Mouse (Mus musculus) T-helper 1 cell (primary cell): ENCODE results near the gene Rab36.

Source experiments
- in situ Hi-C: fragments of 300-600 bp; cut with MboI, MseI; formaldehyde crosslinking; loops from one replicate; pipeline ENCODE4 v1.15.1; 2025; ENCODE audit warnings: high pct_unique_total_duplicates

Rab36 gene

DNA sequence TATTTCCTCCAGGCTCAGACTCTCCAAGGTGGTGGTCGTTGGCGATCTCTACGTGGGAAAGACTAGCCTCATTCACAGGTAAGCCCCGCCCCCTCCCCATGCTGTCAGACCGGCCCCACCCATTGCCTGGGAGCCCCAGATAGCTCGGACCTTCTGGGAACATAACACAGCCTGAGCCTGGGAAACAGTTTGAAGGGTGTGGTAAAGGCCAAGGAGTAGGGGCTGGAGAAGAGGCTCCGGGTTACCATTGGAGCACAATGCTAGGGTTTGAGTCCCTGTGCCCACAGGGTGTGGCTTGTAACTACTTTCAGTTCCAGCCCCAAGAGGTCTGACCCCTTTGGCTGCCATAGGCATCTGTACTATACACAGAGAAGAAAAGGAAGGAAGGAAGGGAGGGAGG lies 7.6 kb downstream of the Rab36 start:
- in situ Hi-C loops = no loop called here

DNA sequence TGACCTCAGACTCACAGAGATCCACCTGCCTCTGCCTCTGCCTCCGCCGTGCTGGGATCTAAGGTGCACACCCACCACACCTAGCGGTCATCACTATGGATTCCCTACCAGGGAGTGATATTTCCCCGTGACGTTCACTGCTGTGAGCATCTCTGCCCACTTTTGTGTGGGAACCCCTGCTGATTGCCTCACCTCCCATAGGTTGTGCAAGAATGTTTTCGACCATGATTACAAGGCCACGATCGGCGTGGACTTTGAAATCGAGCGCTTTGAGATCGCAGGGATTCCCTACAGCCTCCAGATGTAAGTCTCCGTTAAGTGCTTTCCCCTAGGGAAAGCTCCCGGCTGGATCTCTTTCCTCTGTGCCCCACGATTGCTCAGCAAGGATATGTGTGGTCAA lies 9.0 kb downstream of the Rab36 start:
- in situ Hi-C loops = no loop called here

DNA sequence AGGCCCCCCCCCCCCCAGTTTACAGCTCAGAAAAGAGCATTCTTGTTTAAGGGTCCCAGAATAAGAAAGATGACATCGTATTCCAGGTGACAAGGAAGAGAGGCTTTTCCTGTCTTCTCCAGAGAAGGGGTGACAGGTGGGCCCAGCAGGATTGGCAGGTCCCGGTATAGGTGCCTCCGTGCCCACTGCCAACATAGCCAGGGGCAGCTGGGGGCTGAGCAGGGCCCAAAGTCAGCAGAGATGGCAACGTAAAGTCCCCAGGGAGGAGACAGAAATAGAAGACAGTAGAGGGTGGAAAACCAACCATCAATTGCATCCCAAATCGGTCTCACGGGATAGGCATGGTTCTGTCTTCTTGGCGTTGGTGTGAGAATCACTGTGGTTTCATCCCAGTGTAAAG lies 11.9 kb downstream of the Rab36 start:
- in situ Hi-C loops = no loop called here

DNA sequence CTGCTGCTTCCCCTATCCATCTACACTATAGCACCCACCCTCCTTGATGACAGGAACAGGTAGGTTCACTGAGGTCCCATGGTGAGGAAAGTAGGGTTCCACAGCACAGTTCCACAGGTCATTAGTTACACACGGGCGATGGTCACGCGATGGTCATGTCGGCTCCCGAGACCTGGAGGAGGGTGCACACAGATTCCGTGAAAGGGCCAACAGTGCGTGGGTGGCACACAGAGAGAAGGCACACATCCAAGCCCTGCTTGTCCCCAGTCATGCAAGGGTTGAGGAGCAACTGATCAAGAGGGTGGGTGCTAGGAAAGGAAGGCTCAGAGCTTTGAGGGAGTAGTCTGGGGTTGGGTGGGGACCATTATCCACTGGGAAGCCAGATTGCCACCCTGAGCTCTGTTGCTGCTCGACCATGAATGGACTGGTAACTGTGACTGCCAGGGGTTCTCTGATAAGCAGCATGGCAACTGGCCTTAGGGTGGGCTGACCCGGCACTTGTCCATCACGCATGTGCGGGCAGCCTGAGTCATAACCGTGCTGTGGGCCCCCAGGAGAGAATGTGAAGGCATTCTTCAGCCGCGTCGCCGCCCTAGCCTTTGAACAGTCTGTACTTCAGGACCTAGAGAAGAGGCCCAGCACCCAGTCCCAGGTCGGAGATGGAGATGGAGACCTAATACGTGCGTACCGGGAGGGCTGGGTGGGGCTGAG lies 14.7 kb downstream of the Rab36 start:
- in situ Hi-C loops = no loop called here

DNA sequence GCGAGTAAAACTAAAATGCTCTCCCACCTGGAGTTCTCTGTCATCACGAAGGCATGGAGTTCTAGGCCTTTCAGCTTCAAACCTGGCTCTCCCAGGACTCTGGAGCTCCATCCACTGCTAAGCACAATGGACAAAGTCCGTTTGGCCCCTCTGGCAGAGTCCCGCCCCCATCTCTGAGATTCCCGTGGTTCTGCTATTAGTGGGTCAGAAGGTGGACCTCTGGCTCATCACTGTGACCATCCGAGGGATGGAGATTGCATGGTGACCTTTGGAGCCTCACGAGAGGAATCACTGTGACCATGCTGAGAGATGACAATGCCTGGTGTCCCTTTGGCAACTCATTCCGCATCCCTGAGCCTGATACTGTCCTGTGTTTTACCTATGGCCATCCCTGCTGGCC lies 16.0 kb downstream of the Rab36 start:
- in situ Hi-C loops = no loop called here

DNA sequence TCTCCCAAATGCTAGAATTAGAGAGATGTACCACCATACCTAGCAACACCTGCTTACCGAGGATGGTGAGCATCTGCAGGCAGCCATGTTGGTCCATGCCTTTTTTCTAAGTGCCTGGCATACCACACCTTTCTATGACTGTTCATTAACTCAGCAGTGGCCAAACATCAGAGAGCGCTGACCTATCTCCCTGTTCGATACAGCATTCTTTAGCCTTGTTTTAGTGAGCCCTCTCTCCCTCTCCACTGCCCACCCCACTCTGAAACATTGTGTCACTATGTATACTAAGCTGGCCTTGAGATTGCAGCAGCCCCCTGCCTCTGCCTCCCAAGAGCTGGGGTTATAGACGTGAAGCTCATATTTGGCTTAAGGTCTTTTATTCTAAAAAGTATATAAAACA lies 16.8 kb downstream of the Rab36 start:
- in situ Hi-C loops = no loop called here

DNA sequence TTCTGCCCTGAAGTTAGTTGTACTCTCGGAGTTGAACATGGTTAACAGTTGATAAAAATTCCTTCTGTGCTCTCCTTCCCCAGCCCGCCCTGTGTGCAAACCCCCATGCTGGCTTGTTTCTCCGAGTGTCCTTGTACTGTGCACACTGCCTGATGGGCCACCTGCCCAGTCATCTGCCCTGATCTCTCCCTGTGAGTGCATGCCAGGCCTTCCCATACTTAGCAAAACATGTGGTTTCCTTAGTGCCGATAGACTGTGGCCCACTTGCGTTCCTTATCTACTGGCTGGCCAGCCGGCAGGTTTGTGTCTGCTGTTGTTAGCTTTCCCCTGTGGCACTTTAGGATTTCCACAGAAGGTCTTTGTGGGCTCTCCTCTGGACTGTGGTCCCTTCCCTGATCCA lies 17.3 kb downstream of the Rab36 start:
- in situ Hi-C loops = no loop called here

DNA sequence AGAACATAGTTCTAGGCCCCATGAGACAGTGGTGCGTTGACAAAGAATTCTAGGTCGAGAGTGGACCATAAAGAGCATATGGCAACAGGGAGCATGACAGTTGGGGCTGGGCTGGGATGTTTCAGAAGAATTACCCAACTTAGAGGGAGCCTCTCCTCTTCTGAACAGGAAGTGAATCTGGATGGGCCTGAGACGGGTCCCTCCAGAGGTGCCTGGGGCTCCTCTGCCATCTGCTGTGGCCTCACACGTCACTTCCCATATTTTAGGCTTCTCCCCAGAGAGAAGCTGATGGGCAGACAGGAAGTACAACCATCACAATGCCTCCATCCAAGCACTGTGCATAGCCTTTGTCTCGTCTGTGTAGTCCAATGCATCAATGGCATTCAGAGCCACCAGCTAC lies 18.8 kb downstream of the Rab36 start:
- in situ Hi-C loops = loop anchor here (5.0 kb wide), 1 partner anchor 97 kb away; no protein-coding TSS in a partner anchor

DNA sequence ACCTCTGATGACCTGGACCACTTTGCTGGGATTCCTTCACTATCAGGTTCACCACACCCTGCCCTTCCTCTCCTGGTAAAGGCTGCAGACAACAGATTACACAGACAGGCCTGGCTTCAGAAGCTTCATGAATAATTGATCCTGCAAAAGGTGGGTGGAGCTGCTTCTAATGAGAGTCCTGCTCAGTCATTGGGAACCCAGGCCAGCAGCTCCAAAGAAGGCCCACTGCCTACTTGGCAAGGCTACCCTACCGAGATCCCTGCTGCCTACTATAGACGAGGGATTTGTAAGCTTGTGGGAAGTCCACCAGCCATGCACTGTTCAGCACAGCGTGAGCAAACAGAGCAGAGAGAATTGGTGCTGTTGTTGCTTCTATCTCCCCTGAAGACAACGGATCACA lies 19.4 kb downstream of the Rab36 start:
- in situ Hi-C loops = loop anchor here (5.0 kb wide), 1 partner anchor 96 kb away; no protein-coding TSS in a partner anchor

DNA sequence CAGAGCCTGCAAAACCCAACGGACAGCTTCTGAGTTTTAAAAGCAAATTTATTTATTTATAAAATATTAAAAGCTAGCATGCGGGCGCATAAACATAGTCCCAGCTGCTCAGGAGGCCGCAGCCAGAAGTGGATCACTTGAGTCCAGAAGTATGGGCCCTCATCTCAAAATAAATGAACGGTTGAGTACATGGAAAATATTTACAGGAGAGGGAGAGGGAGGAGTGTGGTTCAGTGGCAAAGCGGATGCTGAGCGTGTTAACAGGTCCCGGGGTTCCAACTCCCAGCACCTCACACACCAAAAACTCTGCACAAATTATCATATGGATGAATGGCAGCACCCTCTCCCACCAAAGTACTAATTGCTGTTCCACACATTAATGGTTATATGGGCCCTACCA lies 21.5 kb downstream of the Rab36 start:
- in situ Hi-C loops = loop anchor here (5.0 kb wide), 1 partner anchor 94 kb away; no protein-coding TSS in a partner anchor

DNA sequence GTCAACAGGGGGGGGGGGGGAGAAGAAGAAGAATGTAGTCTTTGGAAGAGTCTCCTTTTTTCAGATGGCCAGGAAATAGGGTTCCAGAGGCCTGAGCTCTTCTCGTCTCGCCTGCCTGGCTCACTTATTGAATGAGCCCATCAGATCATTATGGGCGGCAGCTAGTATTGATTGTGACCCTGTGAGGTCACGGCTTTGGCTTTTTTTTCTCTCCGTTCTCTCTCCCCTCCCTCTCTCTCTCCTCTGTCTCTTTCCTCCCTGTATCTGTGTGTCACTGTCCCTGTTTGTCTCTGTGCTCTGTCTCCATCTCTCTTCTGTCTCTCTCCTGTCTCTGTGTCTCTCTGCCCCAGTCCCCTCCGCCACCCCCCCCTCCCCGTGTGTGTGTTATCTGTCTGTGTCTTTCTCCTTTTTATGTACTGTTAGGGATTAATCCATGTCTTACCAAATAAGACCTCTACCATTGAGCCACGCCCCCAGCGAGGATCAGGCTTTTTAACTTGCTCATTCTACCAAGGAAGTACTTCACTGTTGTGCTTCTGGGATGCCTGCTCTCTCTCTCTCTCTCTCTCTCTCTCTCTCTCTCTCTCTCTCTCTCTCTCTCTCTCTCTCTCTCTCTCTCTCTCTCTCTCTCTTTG lies 22.0 kb downstream of the Rab36 start:
- in situ Hi-C loops = loop anchor here (5.0 kb wide), 1 partner anchor 93 kb away; no protein-coding TSS in a partner anchor

DNA sequence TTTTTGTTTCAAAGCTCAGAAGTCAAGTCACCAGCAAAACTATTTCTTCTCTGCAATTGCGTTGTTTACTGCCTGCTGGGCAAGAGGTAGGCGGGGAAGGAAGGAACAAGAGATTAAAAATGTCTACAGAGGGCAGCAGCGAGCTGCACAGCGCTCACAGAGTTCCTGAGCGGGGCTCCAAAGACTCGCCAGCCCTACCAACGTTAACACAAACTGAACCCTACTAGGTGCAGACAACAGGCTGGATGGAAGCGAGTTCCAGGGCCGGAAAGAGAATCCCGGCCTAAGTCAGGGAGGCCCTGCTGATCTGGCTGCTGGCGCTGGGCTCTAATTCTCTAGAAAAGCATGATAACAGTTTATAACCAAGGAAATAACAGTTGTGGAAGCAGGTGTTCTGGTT lies 22.5 kb downstream of the Rab36 start:
- in situ Hi-C loops = loop anchor here (5.0 kb wide), 1 partner anchor 93 kb away; no protein-coding TSS in a partner anchor

DNA sequence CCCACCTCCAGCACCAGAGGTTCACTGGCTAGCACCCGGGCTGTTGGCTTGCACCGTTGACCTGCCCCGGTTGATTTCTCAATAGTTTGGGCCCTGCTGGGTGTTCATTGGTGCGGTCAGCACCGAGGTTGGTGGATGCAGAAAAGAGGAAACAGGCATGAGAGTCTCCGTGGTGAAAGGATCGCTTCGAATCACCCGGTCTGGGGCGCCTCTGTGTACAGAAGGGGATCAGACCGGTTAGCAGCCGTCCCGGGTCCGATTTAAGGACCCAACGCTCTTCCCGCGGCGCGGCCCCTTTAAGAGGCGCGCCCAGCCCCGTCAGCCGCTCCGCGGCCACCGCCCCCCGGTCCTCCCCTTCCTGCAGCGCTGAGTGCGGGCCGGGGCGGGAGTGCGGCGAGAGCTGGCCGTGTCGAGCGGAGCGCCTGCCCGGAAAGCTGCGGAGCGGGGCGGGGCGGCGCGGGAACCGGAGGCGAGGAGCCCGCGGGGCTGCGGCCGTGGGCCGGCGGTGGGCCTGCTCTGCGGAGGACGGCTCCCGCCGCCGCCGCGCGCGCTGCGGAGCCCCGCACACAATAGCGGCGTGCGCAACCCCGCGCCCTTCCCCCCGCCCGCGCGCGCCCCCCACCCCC lies 23.5 kb downstream of the Rab36 start, which contains the start of gene Bcr:
Gene Bcr (plus strand): TSS at position 376 of the 626 bp plus-strand sequence.
- in situ Hi-C loops = no loop called here

DNA sequence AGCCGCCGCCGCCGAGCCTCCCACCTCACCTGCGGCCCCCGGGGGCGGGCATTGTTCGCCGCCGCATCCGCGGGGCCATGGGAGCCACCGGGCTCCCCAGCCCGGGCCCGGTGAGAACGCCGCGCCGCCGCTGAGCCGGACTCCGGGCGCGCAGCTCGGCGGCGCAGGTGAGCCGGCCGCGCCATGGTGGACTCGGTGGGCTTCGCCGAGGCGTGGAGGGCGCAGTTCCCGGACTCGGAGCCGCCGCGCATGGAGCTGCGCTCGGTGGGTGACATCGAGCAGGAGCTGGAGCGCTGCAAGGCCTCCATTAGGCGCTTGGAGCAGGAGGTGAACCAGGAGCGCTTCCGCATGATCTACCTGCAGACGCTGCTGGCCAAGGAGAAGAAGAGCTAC lies 24.0 kb downstream of the Rab36 start:
- in situ Hi-C loops = no loop called here

DNA sequence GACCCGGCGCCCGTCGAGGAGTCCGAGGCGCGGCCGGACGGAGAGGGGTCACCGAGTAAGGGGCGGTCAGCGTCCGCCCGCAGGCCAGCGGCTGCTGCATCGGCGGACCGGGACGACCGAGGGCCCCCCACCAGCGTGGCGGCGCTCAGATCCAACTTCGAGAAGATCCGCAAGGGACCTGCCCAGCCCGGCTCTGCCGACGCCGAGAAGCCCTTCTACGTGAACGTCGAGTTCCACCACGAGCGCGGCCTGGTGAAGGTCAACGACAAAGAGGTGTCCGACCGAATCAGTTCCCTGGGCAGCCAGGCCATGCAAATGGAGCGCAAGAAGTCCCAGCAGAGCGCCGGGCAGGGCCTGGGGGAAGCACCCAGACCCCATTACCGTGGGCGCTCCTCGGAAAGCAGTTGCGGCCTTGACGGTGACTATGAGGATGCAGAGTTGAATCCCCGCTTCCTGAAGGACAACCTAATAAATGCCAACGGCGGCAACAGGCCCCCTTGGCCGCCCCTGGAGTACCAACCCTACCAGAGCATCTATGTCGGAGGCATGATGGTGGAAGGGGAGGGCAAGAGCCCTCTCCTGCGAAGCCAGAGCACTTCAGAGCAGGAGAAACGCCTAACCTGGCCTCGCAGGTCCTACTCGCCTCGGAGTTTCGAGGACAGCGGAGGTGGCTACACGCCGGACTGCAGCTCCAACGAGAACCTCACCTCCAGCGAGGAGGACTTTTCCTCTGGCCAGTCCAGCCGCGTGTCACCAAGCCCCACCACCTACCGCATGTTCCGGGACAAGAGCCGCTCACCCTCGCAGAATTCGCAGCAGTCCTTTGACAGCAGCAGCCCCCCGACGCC lies 24.7 kb downstream of the Rab36 start:
- in situ Hi-C loops = no loop called here

DNA sequence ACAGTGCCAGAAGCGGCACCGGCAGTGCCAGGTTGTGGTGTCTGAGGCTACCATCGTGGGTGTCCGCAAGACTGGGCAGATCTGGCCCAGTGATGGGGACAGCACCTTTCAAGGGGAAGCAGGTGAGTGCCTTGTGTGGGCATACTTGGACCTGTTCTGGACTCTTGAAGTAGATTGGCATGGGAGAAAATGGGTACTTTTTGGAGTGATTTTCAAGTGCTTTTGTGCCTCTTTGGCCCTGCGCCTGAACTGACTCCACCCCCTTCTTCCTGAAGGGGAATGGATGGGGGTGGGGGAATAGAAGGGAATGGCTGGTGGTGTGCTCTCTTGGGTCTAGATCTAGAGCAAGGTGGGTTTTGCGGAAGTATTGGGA lies 25.3 kb downstream of the Rab36 start:
- in situ Hi-C loops = no loop called here

DNA sequence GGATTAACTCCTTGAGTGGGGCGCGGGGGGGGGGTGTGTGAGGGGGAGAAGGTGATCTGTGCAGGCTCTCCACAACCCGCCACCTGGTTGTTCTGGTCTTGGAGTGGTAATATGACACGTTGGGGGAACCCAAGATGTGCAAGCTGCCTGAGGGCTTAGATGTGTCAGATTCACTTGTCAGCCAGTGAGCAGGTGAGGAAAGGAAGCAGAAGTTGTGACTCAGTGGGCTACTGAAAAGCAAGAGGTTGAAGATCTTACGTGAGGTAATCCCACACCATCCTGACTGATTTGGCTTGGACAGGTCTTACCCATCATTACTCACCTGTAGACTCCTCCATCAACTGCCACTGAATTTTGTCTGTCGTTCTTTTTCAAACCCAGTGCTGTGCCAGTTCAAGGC lies 25.8 kb downstream of the Rab36 start:
- in situ Hi-C loops = no loop called here

DNA sequence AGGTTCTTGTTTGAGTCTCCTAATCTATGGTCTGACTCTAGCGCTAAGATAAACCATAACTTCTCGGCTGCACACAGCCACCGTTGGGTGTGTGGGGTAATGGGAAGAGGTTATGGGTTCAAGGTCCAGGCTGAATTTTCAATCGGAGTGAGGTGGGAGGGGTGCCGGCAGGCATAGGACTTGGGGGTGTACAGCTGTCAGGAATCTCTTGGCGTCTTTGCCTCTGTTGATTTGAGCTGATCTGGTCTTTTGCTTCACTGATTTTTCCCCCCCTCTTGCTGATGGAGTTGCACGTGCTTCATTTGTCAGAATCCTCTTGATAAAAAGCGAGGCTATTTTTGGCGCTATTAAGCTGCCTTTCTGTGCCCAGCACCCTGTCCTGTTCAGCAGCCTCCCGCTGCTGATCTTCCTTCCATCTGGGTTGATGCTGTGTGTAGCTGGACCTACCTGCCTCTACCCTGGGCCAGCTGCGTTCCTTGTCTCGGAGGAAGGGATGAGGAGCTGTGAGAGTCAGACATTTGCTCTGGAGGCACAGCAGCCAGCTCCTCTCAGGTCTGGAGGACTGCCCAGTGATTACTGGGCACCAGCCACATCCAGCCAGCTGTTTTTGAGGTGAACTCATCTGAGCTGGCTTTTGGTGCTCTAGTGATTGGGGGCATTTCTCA lies 26.6 kb downstream of the Rab36 start:
- in situ Hi-C loops = no loop called here

DNA sequence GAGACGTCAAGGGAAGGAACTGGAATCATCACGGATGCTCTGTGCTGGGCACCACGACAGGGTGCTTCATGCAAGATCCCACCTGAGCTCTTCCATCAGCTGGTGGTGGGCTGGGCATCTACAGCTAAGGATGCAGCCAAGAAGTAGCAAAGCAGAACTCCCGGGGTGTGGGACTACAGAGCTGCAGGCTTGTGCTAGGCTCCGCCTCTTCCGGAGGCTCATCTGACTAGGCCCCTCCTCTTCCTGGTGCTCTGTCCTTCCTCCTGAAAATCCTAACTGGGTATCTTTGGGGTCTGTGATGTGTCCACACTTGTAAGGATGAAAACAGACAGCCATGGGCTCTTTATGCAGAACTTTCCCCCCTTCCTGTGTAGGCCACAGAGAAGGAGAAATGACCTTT lies 28.8 kb downstream of the Rab36 start:
- in situ Hi-C loops = no loop called here

DNA sequence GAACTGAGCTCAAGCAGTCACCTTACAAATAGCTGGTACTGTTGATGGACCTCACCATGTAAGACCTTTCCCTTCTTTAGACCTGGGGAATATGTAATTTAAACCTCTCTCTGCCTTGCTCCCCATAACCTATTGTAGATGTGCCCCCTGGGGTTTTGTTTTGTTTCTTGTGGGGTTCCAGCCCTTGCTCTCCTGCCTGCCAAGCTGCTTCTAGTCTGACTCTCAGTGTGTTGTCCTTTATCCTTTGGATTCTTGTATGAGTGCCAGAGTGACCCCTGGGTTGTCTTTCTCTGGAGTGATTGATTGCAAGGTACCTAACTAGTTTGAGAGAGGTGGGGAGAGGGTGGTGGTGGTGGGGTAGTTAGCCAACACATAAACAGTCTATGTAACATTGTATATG lies 30.6 kb downstream of the Rab36 start:
- in situ Hi-C loops = no loop called here

DNA sequence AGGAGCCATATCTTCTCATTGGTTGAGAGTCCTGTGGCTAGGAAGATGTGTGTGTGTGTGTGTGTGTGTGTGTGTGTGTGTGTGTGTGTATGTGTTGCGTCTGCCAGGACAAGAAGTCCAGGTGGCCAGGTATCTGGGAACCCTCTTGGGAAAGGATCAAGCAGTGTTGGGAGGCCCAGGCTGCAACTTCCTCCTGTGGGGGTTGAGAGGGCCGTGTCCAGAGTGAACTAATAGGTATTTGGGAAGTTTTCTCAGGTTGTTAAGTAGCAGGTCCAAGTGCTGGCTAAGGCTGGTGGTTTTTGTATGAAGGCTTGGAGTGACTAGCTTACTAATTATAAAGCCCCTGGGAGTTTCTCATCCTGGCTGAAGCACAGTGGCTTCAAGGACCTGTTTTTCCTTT lies 31.2 kb downstream of the Rab36 start:
- in situ Hi-C loops = no loop called here
